Mouse (Mus musculus) cerebellum, postnatal 25 days (tissue): ENCODE data around the gene Ppp4r3a.

Experiments
- DNase-seq, 2 experiments: peaks; one replicate each; pipeline ENCODE4 v3.0.0; 2021; ENCODE audit warnings: mixed read lengths in 2 of 2

Ppp4r3a gene

DNA sequence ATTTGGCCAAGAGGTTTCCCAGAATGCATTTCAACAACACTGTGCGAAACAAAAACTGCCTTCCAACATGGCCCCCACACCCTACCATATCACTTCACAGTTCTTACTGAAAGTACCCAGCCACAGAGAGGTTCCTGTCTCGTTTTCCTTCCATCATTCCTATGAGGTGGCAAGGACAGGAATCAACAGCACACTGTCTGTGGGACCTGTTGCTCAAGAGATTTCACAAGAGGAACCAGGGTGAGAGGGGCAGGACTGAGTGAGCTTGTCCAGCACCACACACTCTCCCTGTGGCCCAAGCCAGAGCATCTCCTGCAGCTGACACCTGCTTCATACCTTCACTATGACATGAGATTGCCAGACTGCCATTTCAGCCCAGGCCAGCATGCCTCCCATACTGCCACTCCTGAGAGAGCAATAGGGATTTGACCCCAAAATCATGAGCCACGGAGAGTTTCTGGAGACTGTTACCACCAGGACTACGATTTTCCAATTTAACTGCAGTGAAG lies 93.7 kb downstream of the Ppp4r3a start:
- DNase-seq: no peak
